Mouse (Mus musculus) adrenal gland, postnatal 25 days (tissue): ENCODE data around the gene Sec23ip. TPM values are rescaled to one million over a fixed set of nuclear protein-coding genes. Genes with fewer than 3 reads are reported as not detected.

Source experiments
- DNase-seq: peaks from one replicate; pipeline ENCODE4 v3.0.0; 2021; ENCODE audit warnings: mixed read lengths
- microRNA-seq, 2 experiments: library from miRNA; unstranded; fragments of <30 nt; microRNA quantifications; one replicate each; pipeline ENCODE4 v1.2.0; 2021
- total RNA-seq: library from RNA; stranded (reverse); gene quantifications from 2 replicates; pipeline ENCODE4 v1.2.3, GENCODE M21; 2021

Sec23ip gene
- total RNA-seq, 1 experiment from 2014 or later, result 40.8 TPM

- DNase-seq, result peak; percentile 54
These were observed 34.6 kb downstream of the Sec23ip start for GRCm38 (mm10) chr7:128779305-128779704.

GRCm38 (mm10) chr7:128781846-128782245 lies 37.1 kb downstream of the Sec23ip start:
- DNase-seq, result no peak

- DNase-seq, result no peak
These were observed 45.3 kb downstream of the Sec23ip start for GRCm38 (mm10) chr7:128790045-128790444.

- DNase-seq, result no peak
These were observed 48.7 kb downstream of the Sec23ip start for GRCm38 (mm10) chr7:128793464-128793863.

- no peak for DNase-seq
These were observed 80.3 kb downstream of the Sec23ip start for GRCm38 (mm10) chr7:128824986-128825563.

GRCm38 (mm10) chr7:128832455-128833081 lies 87.8 kb downstream of the Sec23ip start:
- no peak for DNase-seq

GRCm38 (mm10) chr7:128833196-128833595 lies 88.5 kb downstream of the Sec23ip start:
- no peak for DNase-seq

Small RNAs within 50 kb of the gene (microRNA-seq; reads per million reads assigned to microRNA genes)
- 0 reads per million in 2 experiments for gene Gm25778

Other genes starting within 250 kb of the Sec23ip start
- gene Bag3, start 221.3 kb upstream of the Sec23ip start, total RNA-seq, result 148 and 181 TPM in 2 replicates
- 28.8 and 31.4 TPM in 2 replicates for gene Inpp5f, start 133.6 kb upstream of the Sec23ip start, total RNA-seq
- 42.3 and 43.2 TPM in 2 replicates for gene Mcmbp, start 4.4 kb upstream of the Sec23ip start, total RNA-seq